Mouse (Mus musculus): ENCODE data around the gene Pnkd.

DNA sequence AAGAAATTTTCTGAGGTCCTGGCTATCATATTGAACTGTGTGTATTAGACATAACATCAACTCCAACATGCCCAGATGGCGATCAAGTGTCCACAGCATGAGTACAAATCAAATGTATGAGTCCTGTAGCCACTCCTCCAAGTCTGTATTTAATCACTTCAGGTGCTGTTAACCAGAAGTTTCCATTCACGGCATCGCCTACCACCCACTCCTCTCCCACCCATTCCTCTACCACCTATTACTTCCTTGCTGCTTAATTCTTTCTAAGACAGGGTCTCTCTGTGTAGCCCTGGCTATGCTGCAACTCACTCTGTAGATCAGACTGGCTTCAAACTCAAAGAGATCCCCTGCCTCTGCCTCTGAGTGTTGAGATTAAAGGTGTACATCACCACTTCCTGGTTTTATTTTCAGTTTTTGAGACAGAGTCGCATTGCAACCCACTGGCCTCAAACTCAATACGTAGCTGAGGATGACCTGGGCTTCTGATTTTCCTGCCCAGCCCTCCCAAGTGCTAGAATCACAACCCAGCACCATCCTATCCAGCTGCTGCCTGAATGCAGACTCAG, 75.3 kb downstream of the Pnkd start:
- TF ChIP-seq TAL1 (IDR thresholded peaks at IDR 0.05; ENCODE audit: low read length) (no peak), GATA1 (IDR thresholded peaks at IDR 0.05; ENCODE audit: low read length) (no peak)
